Mouse (Mus musculus) CH12.LX (cell line): ENCODE data around the gene Fkbp4. TPM values are rescaled to one million over a fixed set of nuclear protein-coding genes. Genes with fewer than 3 reads are reported as not detected.

Experiments used
- DNase-seq: peaks from one replicate; pipeline ENCODE4 v3.0.0-alpha.2; 2013; ENCODE audit errors: extremely low read depth
- H3K27ac ChIP-seq: 2 replicates; pipeline ENCODE4 v1.5.1; 2012; ENCODE audit warnings: low read depth, mild to moderate bottlenecking, control low read depth, moderate library complexity; ENCODE audit not compliant: insufficient read depth
- H3K27me3 ChIP-seq: replicated peaks from 2 replicates; pipeline ENCODE3; 2012; ENCODE audit warnings: inconsistent platforms
- H3K36me3 ChIP-seq, 2 experiments: replicated peaks in 1 of 2; 2 replicates each; pipeline versions ENCODE3 to v1.6.1; 2012; ENCODE audit warnings: inconsistent platforms in 1 of 2, low read length in 1 of 2, mild to moderate bottlenecking in 1 of 2, mixed read lengths in 1 of 2, moderate library complexity in 1 of 2; ENCODE audit not compliant: control insufficient read depth in 1 of 2, insufficient read depth in 1 of 2
- H3K4me1 ChIP-seq, 2 experiments: 2 replicates each; pipeline ENCODE4 v1.6.1; 2012; ENCODE audit warnings: inconsistent platforms in 1 of 2, moderate library complexity in 1 of 2; ENCODE audit not compliant: insufficient read depth in 2 of 2, control insufficient read depth in 1 of 2
- H3K4me2 ChIP-seq: 2 replicates; pipeline ENCODE4 v1.6.1; 2012; ENCODE audit warnings: low read depth, mild to moderate bottlenecking, control low read depth; ENCODE audit not compliant: poor library complexity, insufficient read depth, severe bottlenecking
- H3K4me3 ChIP-seq, 3 experiments: fragments of 150-350 bp in 1 of 3; sonication (generic) in 1 of 3; replicated peaks in 1 of 3; 2 replicates each; pipeline versions ENCODE3 to v1.5.1; 2011 to 2012; ENCODE audit warnings: low read depth in 2 of 3, low read length in 2 of 3, mild to moderate bottlenecking in 2 of 3, moderate library complexity in 2 of 3, control low read depth in 1 of 3, improper control_type of control experiment in 1 of 3, inconsistent platforms in 1 of 3, mixed read lengths in 1 of 3; ENCODE audit not compliant: poor library complexity in 1 of 3
- H3K79me2 ChIP-seq: replicated peaks from 2 replicates; pipeline ENCODE4 v1.6.1; 2012; ENCODE audit warnings: mild to moderate bottlenecking, moderate library complexity; ENCODE audit not compliant: control insufficient read depth, poor library complexity, insufficient read depth, severe bottlenecking; ENCODE audit errors: extremely low read depth
- H3K9ac ChIP-seq: 2 replicates; pipeline ENCODE4 v1.6.1; 2012; ENCODE audit warnings: low read depth, mild to moderate bottlenecking, control low read depth, moderate library complexity; ENCODE audit not compliant: insufficient read depth
- H3K9me3 ChIP-seq: replicated peaks from 2 replicates; pipeline ENCODE3; 2012; ENCODE audit warnings: low read length, inconsistent platforms, mixed read lengths
- BHLHE40 ChIP-seq: IDR thresholded peaks from 2 replicates; pipeline ENCODE4 v1.6.1; 2011; ENCODE audit warnings: mild to moderate bottlenecking, low read depth, low read length, improper control_type of control experiment
- CHD2 ChIP-seq: IDR thresholded peaks from 2 replicates; pipeline ENCODE4 v1.6.1; 2011; ENCODE audit warnings: low read length, improper control_type of control experiment
- CTCF ChIP-seq, 2 experiments: IDR thresholded peaks in 1 of 2; conservative IDR thresholded peaks in 1 of 2; 2 replicates each; pipeline ENCODE4 v1.5.1; 2011 to 2012; ENCODE audit warnings: low read depth in 2 of 2, low read length in 2 of 2, improper control_type of control experiment in 1 of 2, inconsistent platforms in 1 of 2, mild to moderate bottlenecking in 1 of 2, moderate library complexity in 1 of 2
- E2F4 ChIP-seq: IDR thresholded peaks from 2 replicates; pipeline ENCODE4 v1.6.1; 2011; ENCODE audit warnings: low read depth, low read length, improper control_type of control experiment; ENCODE audit not compliant: insufficient replicate concordance
- ELF1 ChIP-seq: IDR thresholded peaks from 2 replicates; pipeline ENCODE4 v1.6.1; 2014; ENCODE audit warnings: low read depth, mild to moderate bottlenecking, inconsistent platforms, low read length, improper control_type of control experiment
- ETS1 ChIP-seq: conservative IDR thresholded peaks from 2 replicates; pipeline ENCODE4 v1.6.1; 2012; ENCODE audit warnings: low read depth, mild to moderate bottlenecking, inconsistent platforms, low read length, improper control_type of control experiment, moderate library complexity
- GABPA ChIP-seq: IDR thresholded peaks from 2 replicates; pipeline ENCODE4 v1.6.1; 2012; ENCODE audit warnings: low read depth, low read length, improper control_type of control experiment, inconsistent platforms; ENCODE audit not compliant: insufficient replicate concordance
- HCFC1 ChIP-seq: IDR thresholded peaks from 2 replicates; pipeline ENCODE4 v1.6.1; 2012; ENCODE audit warnings: low read depth, mild to moderate bottlenecking, inconsistent platforms, low read length, improper control_type of control experiment
- IRF4 ChIP-seq: IDR thresholded peaks from 2 replicates; pipeline ENCODE4 v1.6.1; 2014; ENCODE audit warnings: low read depth, mild to moderate bottlenecking, inconsistent platforms, low read length, improper control_type of control experiment
- JUND ChIP-seq: conservative IDR thresholded peaks from 2 replicates; pipeline ENCODE4 v1.6.1; 2011; ENCODE audit warnings: low read depth, low read length, improper control_type of control experiment
- KAT2A ChIP-seq: IDR thresholded peaks from 2 replicates; pipeline ENCODE4 v1.6.1; 2012; ENCODE audit warnings: low read length, improper control_type of control experiment, inconsistent platforms; ENCODE audit not compliant: insufficient replicate concordance
- MAFK ChIP-seq: IDR thresholded peaks from 2 replicates; pipeline ENCODE4 v1.6.1; 2011; ENCODE audit warnings: low read length, improper control_type of control experiment; ENCODE audit not compliant: insufficient replicate concordance
- MAX ChIP-seq: IDR thresholded peaks from 2 replicates; pipeline ENCODE4 v1.6.1; 2011; ENCODE audit warnings: low read length, improper control_type of control experiment
- MAZ ChIP-seq: IDR thresholded peaks from 2 replicates; pipeline ENCODE4 v1.6.1; 2012; ENCODE audit warnings: low read depth, mild to moderate bottlenecking, inconsistent platforms, low read length, improper control_type of control experiment, moderate library complexity
- MEF2A ChIP-seq: IDR thresholded peaks from 2 replicates; pipeline ENCODE4 v1.6.1; 2014; ENCODE audit warnings: low read depth, mild to moderate bottlenecking, inconsistent platforms, low read length, improper control_type of control experiment, borderline replicate concordance
- MXI1 ChIP-seq: IDR thresholded peaks from 2 replicates; pipeline ENCODE4 v1.6.1; 2011; ENCODE audit warnings: mild to moderate bottlenecking, low read depth, low read length, improper control_type of control experiment
- MYC ChIP-seq: IDR thresholded peaks from 2 replicates; pipeline ENCODE4 v1.6.1; 2011; ENCODE audit warnings: low read depth, mild to moderate bottlenecking, improper control_type of control experiment, low read length
- NELFE ChIP-seq: IDR thresholded peaks from 2 replicates; pipeline ENCODE4 v1.6.1; 2011; ENCODE audit warnings: low read depth, low read length, improper control_type of control experiment
- PAX5 ChIP-seq: IDR thresholded peaks from 2 replicates; pipeline ENCODE4 v1.6.1; 2012; ENCODE audit warnings: low read length, inconsistent platforms, mixed read lengths
- POLR2A ChIP-seq: IDR thresholded peaks from 2 replicates; pipeline ENCODE4 v1.6.1; 2011; ENCODE audit warnings: low read depth, mild to moderate bottlenecking, improper control_type of control experiment, low read length
- RAD21 ChIP-seq: IDR thresholded peaks from 2 replicates; pipeline ENCODE4 v1.6.1; 2011; ENCODE audit warnings: low read depth, mild to moderate bottlenecking, low read length, improper control_type of control experiment, moderate library complexity
- RCOR1 ChIP-seq: conservative IDR thresholded peaks from 2 replicates; pipeline ENCODE4 v1.6.1; 2012; ENCODE audit warnings: low read depth, mild to moderate bottlenecking, inconsistent platforms, low read length, improper control_type of control experiment
- SMC3 ChIP-seq: IDR thresholded peaks from 2 replicates; pipeline ENCODE4 v1.6.1; 2011; ENCODE audit warnings: low read depth, low read length, improper control_type of control experiment
- TBP ChIP-seq: conservative IDR thresholded peaks from 2 replicates; pipeline ENCODE4 v1.6.1; 2011; ENCODE audit warnings: low read depth, low read length, improper control_type of control experiment
- TCF12 ChIP-seq: IDR thresholded peaks from 2 replicates; pipeline ENCODE4 v1.6.1; 2014; ENCODE audit warnings: low read depth, mild to moderate bottlenecking, inconsistent platforms, low read length, improper control_type of control experiment
- UBTF ChIP-seq: IDR thresholded peaks from 2 replicates; pipeline ENCODE4 v1.6.1; 2012; ENCODE audit warnings: low read depth, mild to moderate bottlenecking, inconsistent platforms, low read length, improper control_type of control experiment, moderate library complexity
- USF1 ChIP-seq: IDR thresholded peaks from 2 replicates; pipeline ENCODE4 v1.6.1; 2014; ENCODE audit warnings: low read depth, mild to moderate bottlenecking, inconsistent platforms, low read length, improper control_type of control experiment
- USF2 ChIP-seq: conservative IDR thresholded peaks from 2 replicates; pipeline ENCODE4 v1.6.1; 2011; ENCODE audit warnings: low read depth, low read length, improper control_type of control experiment
- ZC3H11A ChIP-seq: IDR thresholded peaks from 2 replicates; pipeline ENCODE4 v1.6.1; 2012; ENCODE audit warnings: low read depth, mild to moderate bottlenecking, inconsistent platforms, low read length, improper control_type of control experiment
- ZKSCAN1 ChIP-seq: IDR thresholded peaks from 2 replicates; pipeline ENCODE4 v1.6.1; 2012; ENCODE audit warnings: low read depth, inconsistent platforms, low read length, improper control_type of control experiment, borderline replicate concordance
- ZNF384 ChIP-seq: IDR thresholded peaks from 2 replicates; pipeline ENCODE4 v1.6.1; 2012; ENCODE audit warnings: low read depth, low read length, improper control_type of control experiment, inconsistent platforms
- dilution Hi-C: fragments of 300-500 bp; cut with MboI; formaldehyde crosslinking; loops from 2 replicates; pipeline ENCODE4 v1.14.3; 2020; ENCODE audit warnings: low sequenced_read_pairs; ENCODE audit not compliant: extremely low pct_unique_long_range_greater_than_20kb, extremely low pct_ligation_motif_present
- in situ Hi-C: fragments of 300-500 bp; cut with MboI; formaldehyde crosslinking; loops from 3 replicates; pipeline ENCODE4 v1.14.3; 2019; ENCODE audit warnings: low sequenced_read_pairs, low pct_ligation_motif_present, low pct_unique_long_range_greater_than_20kb, mixed read lengths
- polyA plus RNA-seq: library from polyadenylated mRNA; unstranded; fragments of >175 nt; gene quantifications from 2 replicates; pipeline ENCODE4 v1.2.1, GENCODE M21; 2012; ENCODE audit warnings: low read depth; ENCODE audit not compliant: insufficient read length
- total RNA-seq, 2 experiments: library from RNA; depleted of rRNA; stranded (reverse); fragments of 300-350 nt in 1 of 2; fragments of >200 nt in 1 of 2; gene quantifications; 2 replicates each; pipeline ENCODE4 v1.2.3; 2012 to 2014

Gene Fkbp4
- total and polyA plus RNA-seq, 3 experiments: 198 to 304 (median 265) TPM

GRCm38 (mm10) chr6:128447063-128447462 lies 8.6 kb upstream of the Fkbp4 start:
- in situ Hi-C loops: no loop called here
- TF ChIP-seq TCF12 (no peak), ZC3H11A (no peak), TBP (no peak), E2F4 (no peak)
- Histone ChIP-seq H3K27me3 (no peaks in the 10 kb centered on the region), H3K9me3 (no peaks in the 10 kb centered on the region), H3K27ac (no peak overlapping the region), H3K9ac (no peak overlapping the region), H3K4me3 (no peak overlapping the region), H3K4me2 (no peak overlapping the region), H3K36me3 (peaks cover 0 to 5% of the 10 kb centered on the region in 2 experiments), H3K79me2 (no peaks in the 10 kb centered on the region), H3K4me1 (peaks cover 3 to 4% of the 10 kb centered on the region in 2 experiments; a peak in 2 of 4 replicates)
- DNase-seq: no peak
- dilution Hi-C loops: no loop called here

- dilution Hi-C loops: no loop called here
- Histone ChIP-seq H3K36me3 (peaks cover 0 to 7% of the 10 kb centered on the region in 2 experiments), H3K4me2 (peak overlapping the region; percentile 48), H3K27me3 (no peaks in the 10 kb centered on the region), H3K4me1 (peaks cover 3 to 4% of the 10 kb centered on the region in 2 experiments; a peak in 2 of 4 replicates), H3K9me3 (no peaks in the 10 kb centered on the region), H3K4me3 (peak overlapping the region in 1 of 3 experiments; percentile 2), H3K27ac (no peak overlapping the region), H3K79me2 (no peaks in the 10 kb centered on the region), H3K9ac (peak overlapping the region; percentile 40; the same call in 1 of the 2 replicates)
- in situ Hi-C loops: no loop called here
- no peak for DNase-seq
- TF ChIP-seq PAX5: no peak
- no peak for TF ChIP-seq UBTF
- TF ChIP-seq ZNF384: no peak
- no peak for TF ChIP-seq MAZ
- peak; percentile 73 for TF ChIP-seq USF1
- no peak; the same call in 1 of the 2 replicates for TF ChIP-seq POLR2A
- TF ChIP-seq ZKSCAN1: no peak
- TF ChIP-seq RCOR1: no peak
- TF ChIP-seq ZC3H11A: no peak
- TF ChIP-seq MAFK: 0 out of 2 replicates have a peak, but pooled peaks have one; percentile 6
- no peak; the same call in none of the 2 replicates for TF ChIP-seq BHLHE40
- TF ChIP-seq MXI1: 0 out of 2 replicates have a peak, but pooled peaks have one; percentile 47
- peak; percentile 36 to 89 for TF ChIP-seq CTCF (conservative IDR thresholded peaks at IDR 0.05 in 1 of 2, IDR thresholded peaks at IDR 0.05 in 1 of 2; ENCODE audit: low read depth in 2 of 2, low read length in 2 of 2)
- TF ChIP-seq ELF1: peak; percentile 49; the same call in 1 of the 2 replicates
- no peak for TF ChIP-seq CHD2
- TF ChIP-seq USF2: peak; percentile 76
- 0 out of 2 replicates have a peak, but pooled peaks have one; percentile 18 for TF ChIP-seq KAT2A
- no peak for TF ChIP-seq TBP
- TF ChIP-seq HCFC1: peak; percentile 39
- TF ChIP-seq JUND: no peak
- TF ChIP-seq IRF4: peak; percentile 29; the same call in 1 of the 2 replicates
- peak; percentile 55 for TF ChIP-seq RAD21
- TF ChIP-seq MAX: peak; percentile 73; the same call in 1 of the 2 replicates
- TF ChIP-seq E2F4: no peak
- TF ChIP-seq MEF2A: no peak
- TF ChIP-seq ETS1: no peak
- peak; percentile 68 for TF ChIP-seq SMC3
- TF ChIP-seq MYC: no peak
- no peak for TF ChIP-seq GABPA
- TF ChIP-seq NELFE: peak; percentile 52; the same call in 1 of the 2 replicates
Measured at GRCm38 (mm10) chr6:128445761-128446535, 7.5 kb upstream of the Fkbp4 start.
